Mouse (Mus musculus): ENCODE measurements around the gene Clec16a. TPM values are rescaled to one million over a fixed set of nuclear protein-coding genes. Genes with fewer than 3 reads are reported as not detected.

Gene Clec16a
- total and polyA plus RNA-seq, 3 experiments: 20.0 to 24.2 (median 20.5) TPM

DNA sequence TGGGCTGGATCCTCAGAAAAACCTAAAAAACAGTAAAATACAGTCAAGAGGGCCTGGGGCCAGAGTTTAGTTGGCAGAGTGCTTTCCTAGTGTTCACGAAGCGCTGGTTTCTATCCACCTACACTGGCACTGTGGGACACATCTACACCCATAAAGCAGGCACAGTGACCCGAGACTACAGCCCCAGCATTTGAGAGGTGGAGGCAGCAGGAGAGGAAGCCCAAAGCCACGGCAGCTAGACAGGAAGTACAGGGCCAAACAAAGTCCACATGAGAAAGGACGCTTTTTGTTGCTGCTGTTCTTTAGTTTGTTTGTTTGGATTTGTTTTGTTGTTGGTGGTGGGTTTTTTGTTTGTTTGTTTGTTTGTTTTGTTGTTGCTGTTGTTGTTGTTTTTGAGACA lies 8.8 kb upstream of the Clec16a start:
- H3K79me2 ChIP-seq (replicated peaks; ENCODE audit: control insufficient read depth, extremely low read depth, insufficient read depth, poor library complexity, severe bottlenecking): no peaks in the 10 kb centered on the region
- H3K27me3 ChIP-seq (replicated peaks): no peaks in the 10 kb centered on the region
- no peaks in the 10 kb centered on the region for H3K9me3 ChIP-seq (replicated peaks; ENCODE audit: low read length)
- H3K4me2 ChIP-seq (ENCODE audit: insufficient read depth, low read depth, poor library complexity, severe bottlenecking): no peak overlapping the region
- in situ Hi-C loops (cut with MboI; ENCODE audit: low pct_ligation_motif_present, low pct_unique_long_range_greater_than_20kb, low sequenced_read_pairs): loop anchor here (25.0 kb wide), 1 partner anchor 449 kb away; no protein-coding TSS in a partner anchor
- no peak overlapping the region for H3K27ac ChIP-seq (ENCODE audit: insufficient read depth, low read depth)
- dilution Hi-C loops (cut with MboI; ENCODE audit: extremely low pct_ligation_motif_present, extremely low pct_unique_long_range_greater_than_20kb, low sequenced_read_pairs): no loop called here
- no peak overlapping the region for H3K9ac ChIP-seq (ENCODE audit: insufficient read depth, low read depth)
- H3K4me1 ChIP-seq (ENCODE audit: control insufficient read depth in 1 of 2, insufficient read depth in 2 of 2): peaks cover 10 to 37% of the 10 kb centered on the region in 2 experiments
- H3K4me3 ChIP-seq (replicated peaks in 1 of 3; ENCODE audit: low read depth in 2 of 3, low read length in 2 of 3, poor library complexity in 1 of 3): no peak overlapping the region
- TF ChIP-seq E2F4 (IDR thresholded peaks at IDR 0.05; ENCODE audit: insufficient replicate concordance, low read depth, low read length) (no peak), JUN (IDR thresholded peaks at IDR 0.05; ENCODE audit: insufficient read depth, low read depth, low read length) (no peak), USF2 (conservative IDR thresholded peaks at IDR 0.05; ENCODE audit: low read depth, low read length) (no peak), MAZ (IDR thresholded peaks at IDR 0.05; ENCODE audit: low read depth, low read length) (no peak), MXI1 (IDR thresholded peaks at IDR 0.05; ENCODE audit: low read depth, low read length) (no peak), ELF1 (IDR thresholded peaks at IDR 0.05; ENCODE audit: low read depth, low read length) (no peak), USF1 (IDR thresholded peaks at IDR 0.05; ENCODE audit: low read depth, low read length) (no peak)
- no peak for DNase-seq (ENCODE audit: extremely low read depth)
- H3K36me3 ChIP-seq (replicated peaks in 1 of 2; ENCODE audit: control insufficient read depth in 1 of 2, insufficient read depth in 1 of 2, low read length in 1 of 2): peaks cover 8 to 79% of the 10 kb centered on the region in 2 experiments

DNA sequence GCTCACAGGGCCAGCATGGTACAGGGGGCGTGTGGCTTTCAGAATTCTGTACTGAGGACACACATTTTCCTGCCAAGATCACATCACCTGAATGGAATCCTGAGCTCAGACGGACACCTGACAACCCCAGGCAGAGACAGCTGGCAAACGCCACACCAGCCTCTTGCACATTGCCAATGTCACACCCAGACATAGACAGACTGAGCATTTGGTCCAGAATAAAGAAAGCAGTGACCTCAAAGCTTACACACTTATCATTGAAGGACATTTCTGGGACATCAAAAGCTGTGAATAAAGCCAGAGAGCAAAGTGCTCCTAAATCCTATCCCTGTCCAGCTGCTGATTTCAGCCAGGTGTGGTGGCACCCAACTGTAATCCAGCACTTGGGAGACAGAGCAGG lies 8.2 kb upstream of the Clec16a start:
- TF ChIP-seq NELFE (IDR thresholded peaks at IDR 0.05; ENCODE audit: low read depth, low read length) (no peak), MYC (IDR thresholded peaks at IDR 0.05; ENCODE audit: low read depth, low read length) (no peak), MEF2A (IDR thresholded peaks at IDR 0.05; ENCODE audit: borderline replicate concordance, low read depth, low read length) (no peak), GABPA (IDR thresholded peaks at IDR 0.05; ENCODE audit: insufficient replicate concordance, low read depth, low read length) (no peak), SIN3A (IDR thresholded peaks at IDR 0.05; ENCODE audit: low read length) (no peak), TCF12 (IDR thresholded peaks at IDR 0.05; ENCODE audit: low read depth, low read length) (no peak), SMC3 (IDR thresholded peaks at IDR 0.05; ENCODE audit: low read depth, low read length) (no peak), JUN (IDR thresholded peaks at IDR 0.05; ENCODE audit: insufficient read depth, low read depth, low read length) (no peak), ELF1 (IDR thresholded peaks at IDR 0.05; ENCODE audit: low read depth, low read length) (no peak), E2F4 (IDR thresholded peaks at IDR 0.05; ENCODE audit: insufficient replicate concordance, low read depth, low read length) (no peak), NRF1 (IDR thresholded peaks at IDR 0.05; ENCODE audit: low read depth, low read length) (no peak), BHLHE40 (IDR thresholded peaks at IDR 0.05; ENCODE audit: low read depth, low read length) (no peak), CHD1 (IDR thresholded peaks at IDR 0.05; ENCODE audit: low read depth, low read length) (no peak), UBTF (IDR thresholded peaks at IDR 0.05; ENCODE audit: low read depth, low read length) (no peak), KAT2A (IDR thresholded peaks at IDR 0.05; ENCODE audit: insufficient replicate concordance, low read length) (no peak), RAD21 (IDR thresholded peaks at IDR 0.05; ENCODE audit: low read depth, low read length) (no peak), EP300 (IDR thresholded peaks at IDR 0.05; ENCODE audit: low read length) (no peak)
- no peak for DNase-seq (ENCODE audit: extremely low read depth)
- no peaks in the 10 kb centered on the region for H3K9me3 ChIP-seq (replicated peaks; ENCODE audit: low read length)
- H3K4me2 ChIP-seq (ENCODE audit: insufficient read depth, low read depth, poor library complexity, severe bottlenecking): no peak overlapping the region
- H3K4me1 ChIP-seq (ENCODE audit: control insufficient read depth in 1 of 2, insufficient read depth in 2 of 2): peaks cover 10 to 43% of the 10 kb centered on the region in 2 experiments
- no peak overlapping the region for H3K4me3 ChIP-seq (replicated peaks in 1 of 3; ENCODE audit: low read depth in 2 of 3, low read length in 2 of 3, poor library complexity in 1 of 3)
- H3K36me3 ChIP-seq (replicated peaks in 1 of 2; ENCODE audit: control insufficient read depth in 1 of 2, insufficient read depth in 1 of 2, low read length in 1 of 2): peaks cover 2 to 73% of the 10 kb centered on the region in 2 experiments
- no peaks in the 10 kb centered on the region for H3K79me2 ChIP-seq (replicated peaks; ENCODE audit: control insufficient read depth, extremely low read depth, insufficient read depth, poor library complexity, severe bottlenecking)
- in situ Hi-C loops (cut with MboI; ENCODE audit: low pct_ligation_motif_present, low pct_unique_long_range_greater_than_20kb, low sequenced_read_pairs): loop anchor here (25.0 kb wide), 1 partner anchor 450 kb away; no protein-coding TSS in a partner anchor
- dilution Hi-C loops (cut with MboI; ENCODE audit: extremely low pct_ligation_motif_present, extremely low pct_unique_long_range_greater_than_20kb, low sequenced_read_pairs): no loop called here
- no peak overlapping the region for H3K9ac ChIP-seq (ENCODE audit: insufficient read depth, low read depth)
- no peak overlapping the region for H3K27ac ChIP-seq (ENCODE audit: insufficient read depth, low read depth)
- H3K27me3 ChIP-seq (replicated peaks): no peaks in the 10 kb centered on the region
